Mouse (Mus musculus) lung, adult 2 months (tissue): ENCODE measurements at regions not wholly inside any gene's neighbourhood (a gene's known extent, or its start where the extent isn't known, plus 50 kb on each side); places are given as distances from the start of the nearest gene placed in this dataset.

Source experiments
- CTCF ChIP-seq: fragments of 200-500 bp; IDR thresholded peaks from 2 replicates; pipeline ENCODE4 v1.5.1; 2011; ENCODE audit warnings: mild to moderate bottlenecking, low read length, control low read depth; ENCODE audit not compliant: insufficient read depth
- POLR2A ChIP-seq: fragments of 200-500 bp; IDR thresholded peaks from 2 replicates; pipeline ENCODE4 v1.6.1; 2011; ENCODE audit warnings: low read depth, mild to moderate bottlenecking, control low read depth, low read length, borderline replicate concordance; ENCODE audit errors: extremely low read depth

GRCm38 (mm10) chr9:26453924-26454323, 279.6 kb upstream of the B3gat1 start:
- TF ChIP-seq CTCF (no peak), POLR2A (no peak)
